Mouse (Mus musculus) right cerebral cortex, postnatal 36 days (tissue): Measurements from ENCODE around the gene 1700020A23Rik.
A peak's percentile ranks its signal among the peaks of the same experiment; 100 is the strongest.

Experiments used
- DNase-seq, 2 experiments: peaks; one replicate each; pipeline ENCODE4 v3.0.0; 2022; ENCODE audit warnings: low spot score in 2 of 2, mixed read lengths in 1 of 2

The 1700020A23Rik gene

GRCm38 (mm10) chr2:130450434-130450796 lies 45.4 kb downstream of the 1700020A23Rik start:
- peak; percentile 59 to 65 for DNase-seq

- no peak for DNase-seq
Measured at GRCm38 (mm10) chr2:130451086-130451726, 46.1 kb downstream of the 1700020A23Rik start.

GRCm38 (mm10) chr2:130451727-130452090 lies 46.6 kb downstream of the 1700020A23Rik start:
- no peak for DNase-seq

GRCm38 (mm10) chr2:130452266-130452665 lies 47.2 kb downstream of the 1700020A23Rik start:
- DNase-seq: no peak

GRCm38 (mm10) chr2:130453421-130453820 lies 48.4 kb downstream of the 1700020A23Rik start:
- DNase-seq: no peak

- peak in 1 of 2 experiments; percentile 33 for DNase-seq
Measured at GRCm38 (mm10) chr2:130454748-130455370, 49.8 kb downstream of the 1700020A23Rik start.
